Mouse (Mus musculus) gonadal fat pad, adult 2 months (tissue): ENCODE measurements at regions not wholly inside any gene's neighbourhood (a gene's known extent, or its start where the extent isn't known, plus 50 kb on each side); places are given as distances from the start of the nearest gene placed in this dataset.
"Not testable (repeated sequence)": the region's sequence is repeated elsewhere in the genome, so short reads cannot be mapped to it uniquely, and the experiment has no call there.

Experiments used
- DNase-seq: peaks from one replicate; pipeline ENCODE4 v3.0.0-alpha.2; 2012; ENCODE audit warnings: low read depth

DNA sequence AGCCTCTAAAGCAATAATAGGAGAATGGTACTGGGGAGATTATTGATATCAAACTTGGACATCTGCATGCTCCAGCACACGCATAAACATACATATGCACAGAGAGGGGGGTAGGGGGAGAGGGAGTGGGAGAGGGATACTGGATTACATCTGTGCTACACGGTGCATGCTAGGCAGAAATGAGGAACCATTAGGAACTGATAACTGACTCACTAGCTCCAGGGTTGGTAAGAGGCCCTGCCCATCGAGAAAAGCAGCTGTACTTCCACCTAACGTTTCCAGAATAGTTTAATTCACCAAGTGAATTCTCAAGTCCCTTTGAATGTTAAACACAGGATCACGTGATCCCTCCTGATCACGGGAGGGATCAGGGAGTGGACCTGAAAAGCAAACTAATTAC, 825.1 kb downstream of the Diaph3 start:
- DNase-seq = no peak

GRCm38 (mm10) chr14:86308949-86309543, 832.0 kb downstream of the Diaph3 start:
- no peak for DNase-seq

DNA sequence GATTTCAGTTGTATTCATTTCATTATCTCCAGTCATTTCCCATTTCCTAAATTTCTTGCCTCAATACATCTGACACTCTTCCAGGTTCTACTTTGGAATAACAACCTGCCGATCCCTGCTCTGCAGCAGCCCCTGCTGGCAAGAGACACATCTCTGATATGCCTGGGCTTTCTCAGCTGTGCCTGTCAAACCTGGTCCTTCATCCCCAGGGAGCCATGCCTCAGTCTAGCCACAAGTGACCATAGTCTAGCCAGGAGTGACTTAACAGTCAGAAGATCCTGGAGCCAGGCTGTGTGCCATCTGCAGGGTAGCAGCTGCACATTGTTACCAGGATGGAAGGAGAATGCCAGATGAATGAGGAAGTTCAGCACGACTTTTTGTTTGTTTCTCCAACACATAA, 833.2 kb downstream of the Diaph3 start:
- no peak for DNase-seq

GRCm38 (mm10) chr14:86301666-86302065, 839.4 kb downstream of the Diaph3 start:
- no peak for DNase-seq

DNA sequence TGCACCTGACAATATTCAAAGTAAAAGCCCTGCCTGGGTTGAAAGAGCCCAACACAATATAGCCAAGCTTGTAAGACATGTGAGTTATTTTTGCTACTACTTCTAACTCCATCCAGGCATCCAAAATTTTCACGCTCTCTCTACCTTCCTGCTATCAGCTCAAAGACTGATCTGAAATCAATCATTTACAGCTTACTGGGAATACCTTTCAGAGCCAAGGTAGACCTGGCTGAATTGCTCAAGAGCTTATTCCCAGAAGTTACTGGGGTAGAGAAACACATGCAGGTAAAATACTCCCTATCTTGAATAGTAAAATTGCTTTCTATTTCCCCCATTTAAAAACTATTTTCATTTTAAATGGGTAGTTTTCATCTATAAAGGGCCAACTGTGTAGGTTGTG, 840.2 kb downstream of the Diaph3 start:
- no peak for DNase-seq

DNA sequence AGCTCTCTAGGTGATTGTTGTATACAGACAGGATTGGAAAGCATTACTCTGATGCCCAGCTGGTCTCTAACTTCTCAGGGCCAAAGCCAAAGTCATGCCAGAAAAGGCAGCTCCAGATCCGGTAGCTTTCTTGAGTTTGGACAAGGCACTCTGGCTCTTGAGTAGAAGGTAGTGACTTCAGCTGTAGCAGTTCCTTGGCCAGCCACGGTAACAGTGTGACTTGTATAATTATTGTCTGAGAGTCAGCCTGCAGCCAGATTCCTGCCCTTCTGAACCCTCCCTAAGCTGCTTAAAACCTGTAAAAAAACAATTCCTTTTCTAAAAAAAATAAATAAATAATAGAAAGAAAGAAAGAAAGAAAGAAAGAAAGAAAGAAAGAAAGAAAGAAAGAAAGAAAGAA, 843.0 kb downstream of the Diaph3 start:
- no peak for DNase-seq

DNA sequence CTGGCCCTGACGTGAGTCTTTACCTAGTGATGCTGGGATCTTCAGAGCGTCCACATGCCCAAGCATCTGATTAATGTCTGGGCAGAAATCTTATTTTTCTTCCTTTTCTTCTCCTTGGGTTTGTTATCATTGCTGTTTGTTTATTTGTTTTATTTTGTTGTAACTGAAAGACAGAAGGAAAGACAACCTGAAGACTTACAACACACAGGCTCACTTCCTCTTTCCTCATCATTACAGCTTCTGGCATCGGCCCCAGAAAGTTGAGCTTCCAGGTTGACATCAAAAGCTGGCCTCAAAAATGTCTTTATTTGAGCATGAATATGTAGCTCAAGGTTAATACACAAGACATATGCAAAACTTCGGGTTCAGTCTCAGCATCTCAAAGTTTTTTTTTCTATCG, 846.4 kb downstream of the Diaph3 start:
- DNase-seq = not testable (repeated sequence)

GRCm38 (mm10) chr14:86293804-86294203, 847.2 kb downstream of the Diaph3 start:
- DNase-seq = no peak

- no peak for DNase-seq
These were observed 847.7 kb downstream of the Diaph3 start for GRCm38 (mm10) chr14:86293371-86293770.

- DNase-seq = no peak
These were observed 850.5 kb downstream of the Diaph3 start for GRCm38 (mm10) chr14:86290556-86290955.

GRCm38 (mm10) chr14:86261640-86262230, 879.3 kb downstream of the Diaph3 start:
- DNase-seq = no peak

DNA sequence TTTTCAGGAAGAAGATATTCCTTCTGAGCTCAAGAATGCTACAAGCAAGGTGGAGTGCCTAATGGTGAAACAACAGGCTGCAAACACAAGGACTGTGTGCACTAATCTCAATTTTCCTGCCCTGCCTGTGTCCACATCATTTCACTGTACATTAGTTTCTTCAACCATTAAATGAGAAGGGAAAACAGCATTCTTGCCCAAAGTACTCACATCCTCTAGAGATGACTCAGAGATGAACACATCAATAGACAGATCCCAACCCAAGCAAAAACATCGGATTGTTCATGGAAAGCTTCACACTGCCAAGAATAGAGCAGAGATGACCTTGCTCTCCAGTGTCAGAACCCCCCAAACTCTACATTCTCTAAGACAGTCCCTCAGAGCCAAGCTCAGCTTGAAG, 886.8 kb downstream of the Diaph3 start:
- DNase-seq = no peak

GRCm38 (mm10) chr14:86251617-86252016, 889.4 kb downstream of the Diaph3 start:
- DNase-seq = no peak

GRCm38 (mm10) chr14:86247686-86248085, 893.3 kb downstream of the Diaph3 start:
- no peak for DNase-seq

DNA sequence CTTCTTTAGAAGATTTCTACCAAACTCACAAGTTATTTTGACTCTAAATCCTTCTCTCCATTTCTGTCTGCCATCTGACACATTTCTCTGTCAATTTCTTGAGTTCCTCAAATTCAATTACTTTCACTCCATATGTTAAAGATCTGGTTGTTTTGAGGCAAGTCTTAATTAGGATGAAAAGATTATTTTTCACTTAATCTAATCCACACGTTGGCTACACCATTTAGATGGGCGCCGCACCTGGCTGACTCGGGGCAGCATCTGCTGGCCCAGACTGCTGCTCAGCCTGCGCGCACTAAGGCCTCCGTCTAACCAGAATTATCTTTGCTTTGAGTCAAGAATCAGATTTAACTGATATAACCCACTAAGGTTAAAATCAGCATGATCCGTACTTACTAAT, 894.3 kb downstream of the Diaph3 start:
- DNase-seq = no peak

GRCm38 (mm10) chr14:86243662-86244061, 897.4 kb downstream of the Diaph3 start:
- no peak for DNase-seq

DNA sequence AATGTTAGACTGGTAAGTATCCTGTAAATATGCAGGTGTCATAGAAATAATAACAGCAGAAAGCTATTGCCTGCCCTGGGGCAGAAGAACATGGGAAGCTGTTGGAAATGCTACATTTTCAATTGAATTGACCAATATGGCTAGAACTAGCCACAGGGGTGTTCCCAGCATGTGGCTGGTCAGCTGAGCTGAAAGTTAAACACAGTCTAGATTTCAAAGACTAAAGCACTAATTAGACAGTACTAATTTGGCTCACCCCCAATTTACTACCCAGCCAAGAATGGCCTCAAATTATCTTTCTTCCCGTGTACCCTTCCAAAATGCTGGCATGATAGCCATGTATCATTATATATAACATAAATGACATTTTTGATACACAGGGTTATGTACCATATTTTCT, 898.2 kb downstream of the Diaph3 start:
- no peak for DNase-seq

GRCm38 (mm10) chr14:86239090-86239489, 901.9 kb downstream of the Diaph3 start:
- no peak for DNase-seq

DNA sequence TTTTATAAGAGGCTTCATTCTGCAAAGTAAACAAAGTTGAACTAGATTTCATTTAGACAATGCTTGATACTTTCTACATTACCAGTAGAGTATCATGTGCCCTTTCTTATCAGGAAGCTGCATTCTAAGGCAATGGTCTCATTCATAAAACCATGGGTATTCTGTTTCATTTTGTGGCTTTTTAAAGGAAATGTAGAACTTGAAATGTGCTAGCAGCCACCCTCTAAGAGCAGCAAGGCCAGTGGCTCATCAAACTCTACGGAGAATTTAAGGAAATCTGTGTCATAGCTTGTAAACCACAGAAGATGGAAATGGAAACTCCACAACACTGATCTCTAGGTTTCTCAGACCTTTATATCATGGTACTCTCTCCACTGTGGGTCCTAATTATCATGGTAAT, 907.7 kb downstream of the Diaph3 start:
- DNase-seq = no peak

DNA sequence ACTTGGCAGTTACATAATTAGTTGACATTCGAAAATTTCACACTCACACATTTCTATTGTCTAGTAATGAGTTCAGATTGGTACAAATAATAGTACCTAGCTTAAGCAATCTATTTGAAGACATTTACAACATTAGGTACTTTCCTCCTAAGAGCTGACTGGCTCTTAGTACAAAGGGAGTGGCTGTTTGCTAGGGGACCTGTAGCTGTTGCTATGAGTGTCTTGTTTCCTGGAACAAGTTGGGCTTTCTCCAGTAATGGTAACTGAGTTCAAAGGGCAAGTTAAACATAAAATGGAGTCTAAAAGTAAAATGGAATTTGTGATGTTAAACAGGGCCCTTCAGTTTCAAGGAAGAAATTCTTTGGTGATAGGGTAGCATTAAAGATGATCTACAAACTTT, 910.4 kb downstream of the Diaph3 start:
- DNase-seq = no peak

DNA sequence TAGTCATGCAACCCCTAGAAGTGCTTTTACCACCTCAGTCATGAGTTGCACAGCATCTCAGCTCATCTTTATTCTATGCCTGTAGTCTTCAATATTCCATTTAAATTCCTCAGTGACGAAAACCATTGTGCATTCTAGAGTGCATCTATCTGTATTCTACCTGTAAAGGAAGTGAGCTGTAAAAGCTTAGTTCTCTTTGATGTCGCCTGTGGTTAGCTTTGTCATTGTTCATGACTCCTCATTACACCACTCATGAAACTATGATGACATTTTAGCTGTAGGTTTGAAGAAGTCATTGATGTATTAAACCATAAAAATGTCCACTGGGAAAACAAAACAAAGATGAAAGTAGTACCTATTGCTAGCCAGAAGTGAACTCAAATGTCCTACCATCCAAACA, 911.3 kb downstream of the Diaph3 start:
- DNase-seq = no peak

DNA sequence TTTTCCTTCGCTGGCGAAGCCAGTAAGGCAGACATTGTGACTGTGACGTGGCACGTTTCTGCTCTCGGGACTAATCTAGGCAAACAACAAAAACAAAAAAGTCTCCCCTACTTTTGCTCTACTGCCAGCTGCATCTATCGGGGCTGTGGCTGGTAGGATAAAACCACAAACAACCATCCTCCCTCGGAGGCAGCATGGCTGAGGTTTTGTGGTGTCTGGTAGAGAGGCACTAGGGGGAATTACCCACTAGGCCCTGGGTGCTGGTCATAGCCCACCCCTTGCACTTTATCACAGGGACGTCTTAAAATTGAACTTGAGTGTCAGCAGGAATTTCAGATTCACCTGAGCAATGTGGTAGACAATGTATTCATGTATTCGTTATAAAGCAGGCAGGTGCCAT, 925.3 kb downstream of the Diaph3 start:
- no peak for DNase-seq

DNA sequence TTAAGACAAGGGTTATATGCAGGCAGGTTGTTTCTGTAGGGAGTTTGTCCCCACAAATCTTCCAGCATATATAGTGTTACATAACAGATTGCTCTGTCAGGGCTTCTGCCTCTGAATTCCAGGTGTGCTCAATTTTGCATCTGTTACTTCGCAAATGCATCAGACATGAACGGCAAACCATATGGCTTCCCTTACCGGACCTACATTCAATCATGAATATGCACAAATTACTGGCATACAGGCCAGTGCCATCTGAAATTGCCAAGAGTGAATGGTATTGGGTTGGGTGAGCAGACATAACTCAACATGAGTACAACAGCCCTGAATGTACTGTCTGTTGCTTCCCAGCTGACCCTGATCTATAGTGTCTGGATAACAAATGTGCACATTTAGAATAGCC, 929.4 kb downstream of the Diaph3 start:
- DNase-seq = no peak

DNA sequence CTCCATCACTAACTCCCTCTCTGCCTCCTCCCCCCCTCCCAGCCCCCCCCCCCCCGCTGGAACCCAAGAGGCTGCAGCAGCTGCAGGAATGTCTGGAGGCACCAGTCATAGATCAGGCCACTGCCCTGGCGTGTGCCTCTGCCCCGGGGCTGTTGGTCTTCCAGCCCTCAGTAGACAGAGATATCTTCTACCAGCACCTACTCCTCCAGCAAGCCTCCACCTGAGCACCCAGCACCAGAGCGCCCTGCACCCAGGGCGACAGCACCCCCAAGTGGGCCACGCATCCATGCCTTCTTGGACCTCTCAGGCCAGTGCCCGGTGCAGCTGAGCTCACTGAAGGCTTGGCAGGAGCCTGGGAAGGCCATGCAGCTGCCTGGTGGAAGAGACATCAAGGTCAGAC, 936.5 kb downstream of the Diaph3 start:
- no peak for DNase-seq
